Mouse (Mus musculus): ENCODE measurements around the gene Nek10.
"Not testable (repeated sequence)": the region's sequence is repeated elsewhere in the genome, so short reads cannot be mapped to it uniquely, and the experiment has no call there.

Gene Nek10

DNA sequence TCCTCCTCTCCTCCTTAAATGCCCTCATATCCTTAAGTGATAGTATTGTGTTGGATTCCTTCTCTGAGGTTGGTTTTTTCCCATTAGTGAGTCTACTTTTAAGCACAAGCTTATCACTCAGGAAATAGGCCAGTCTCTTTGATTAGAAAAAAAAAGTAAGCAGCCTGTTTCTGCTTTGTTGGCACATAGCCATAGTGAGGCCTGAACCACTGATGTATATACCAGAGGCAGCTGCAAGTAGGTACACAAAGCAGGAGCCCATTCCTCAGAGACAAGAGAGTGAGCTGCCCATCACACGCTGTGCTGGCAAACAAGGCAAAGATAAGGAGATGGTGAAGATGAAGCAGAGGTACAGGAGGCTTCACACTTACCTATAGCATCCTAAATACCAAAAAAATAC, 184.2 kb downstream of the Nek10 start:
- DNase-seq (ENCODE audit: low spot score): no peak

GRCm38 (mm10) chr14:14991642-14992041, 188.4 kb downstream of the Nek10 start:
- DNase-seq (ENCODE audit: low spot score): no peak

DNA sequence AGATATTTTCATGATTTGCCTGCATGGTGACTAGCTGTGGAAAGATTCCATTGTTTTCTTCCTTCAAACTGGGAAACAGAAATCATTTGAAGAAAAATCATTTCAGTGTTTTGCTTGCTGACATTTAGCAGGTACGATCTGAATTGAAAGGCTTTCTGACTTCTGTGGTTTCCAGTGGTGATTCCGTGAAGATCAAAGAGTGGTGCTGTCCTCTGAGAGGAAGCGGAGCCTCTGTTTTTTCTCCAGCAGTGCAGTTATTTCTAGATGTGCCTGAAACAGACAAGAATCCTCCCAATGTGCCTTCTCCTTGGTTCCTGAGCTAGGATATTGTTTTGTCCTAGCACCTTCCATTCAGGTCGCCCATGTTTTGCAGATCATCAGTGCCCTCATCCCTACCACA, 208.2 kb downstream of the Nek10 start:
- no peak for DNase-seq (ENCODE audit: low spot score)

DNA sequence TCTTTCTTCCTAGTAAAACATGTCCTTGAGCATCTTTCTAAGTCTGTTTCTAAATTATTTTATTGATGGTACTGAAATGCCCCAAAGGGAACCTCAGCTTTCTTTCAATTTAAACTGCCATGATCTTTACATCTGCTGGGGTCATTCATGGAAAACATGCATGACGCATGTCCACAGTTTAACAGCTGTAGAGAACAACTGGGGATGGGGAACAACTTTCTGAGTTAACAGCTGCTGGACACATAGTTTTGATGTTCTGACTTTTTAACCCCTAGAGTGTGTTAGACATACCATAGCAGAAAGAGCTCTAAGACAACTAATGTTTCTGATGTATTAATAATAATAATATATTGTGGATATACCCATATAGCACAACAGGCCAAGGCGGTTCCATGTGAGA, 211.6 kb downstream of the Nek10 start:
- DNase-seq (ENCODE audit: low spot score): no peak

- DNase-seq (ENCODE audit: low spot score): not testable (repeated sequence)
These were observed 227.4 kb downstream of the Nek10 start for GRCm38 (mm10) chr14:15030626-15031025.

GRCm38 (mm10) chr14:15034638-15035037, 231.4 kb downstream of the Nek10 start:
- DNase-seq (ENCODE audit: low spot score): not testable (repeated sequence)

GRCm38 (mm10) chr14:15048186-15048585, 245.0 kb downstream of the Nek10 start:
- DNase-seq (ENCODE audit: low spot score): no peak

DNA sequence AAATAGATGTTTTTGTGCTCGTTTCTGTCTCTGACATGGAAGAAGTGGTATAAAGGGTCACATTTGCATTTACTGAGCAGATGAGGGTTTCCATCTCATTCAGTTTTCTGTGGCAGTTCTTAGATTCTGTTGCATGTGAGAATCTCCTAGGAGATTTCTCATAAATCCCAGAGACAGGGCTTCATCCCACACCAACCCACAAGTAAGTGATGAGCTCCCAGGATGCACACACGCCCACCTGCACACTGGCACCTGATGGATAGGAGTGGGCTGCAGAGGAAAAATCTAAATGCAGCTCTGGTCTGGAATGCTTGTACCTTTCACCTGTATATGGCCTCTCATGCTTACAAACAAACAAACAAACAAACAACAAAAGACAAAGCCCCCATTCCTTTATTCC, 258.3 kb downstream of the Nek10 start:
- no peak for DNase-seq (ENCODE audit: low spot score)

Measured in MN1 (cell line).